Mouse (Mus musculus) frontal cortex, postnatal 36 days (tissue): ENCODE results near the gene Ush2a.

Source experiments
- DNase-seq, 2 experiments: peaks; one replicate each; pipeline ENCODE4 v3.0.0; 2022; ENCODE audit warnings: low spot score in 2 of 2

The Ush2a gene

GRCm38 (mm10) chr1:188261903-188262682 lies at the start of gene Ush2a:
Ush2a (plus strand) TSS chr1:188262023.
- DNase-seq, result no peak

GRCm38 (mm10) chr1:188214885-188215611 lies 46.8 kb upstream of the Ush2a start:
- no peak for DNase-seq

DNA sequence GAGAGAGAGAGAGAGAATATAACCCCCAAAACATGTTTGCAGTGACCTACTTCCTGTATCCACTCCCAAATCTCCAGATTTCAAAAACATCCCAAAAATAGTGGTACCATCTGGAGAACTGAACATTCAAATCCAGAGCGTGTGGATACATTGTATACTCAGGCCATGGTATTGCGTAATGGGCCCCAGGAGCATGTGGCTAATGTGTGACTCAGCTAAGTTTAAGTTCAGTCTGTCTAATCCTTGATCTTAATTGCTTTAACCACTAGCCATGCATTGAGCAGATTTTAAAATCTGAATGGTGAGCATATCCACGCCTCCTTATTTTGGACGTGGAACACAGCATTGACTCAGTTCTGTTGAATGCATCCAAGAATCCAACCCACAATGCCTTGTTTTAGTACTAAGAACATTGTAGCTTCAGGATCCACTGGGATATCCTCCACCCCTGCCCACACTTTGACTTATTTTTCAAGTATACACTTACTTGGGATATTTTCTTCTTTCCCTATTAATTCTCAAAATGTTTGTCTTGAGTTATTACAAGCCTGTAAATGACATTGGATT lies 40.5 kb upstream of the Ush2a start:
- peak; percentile 13 to 37 for DNase-seq

DNA sequence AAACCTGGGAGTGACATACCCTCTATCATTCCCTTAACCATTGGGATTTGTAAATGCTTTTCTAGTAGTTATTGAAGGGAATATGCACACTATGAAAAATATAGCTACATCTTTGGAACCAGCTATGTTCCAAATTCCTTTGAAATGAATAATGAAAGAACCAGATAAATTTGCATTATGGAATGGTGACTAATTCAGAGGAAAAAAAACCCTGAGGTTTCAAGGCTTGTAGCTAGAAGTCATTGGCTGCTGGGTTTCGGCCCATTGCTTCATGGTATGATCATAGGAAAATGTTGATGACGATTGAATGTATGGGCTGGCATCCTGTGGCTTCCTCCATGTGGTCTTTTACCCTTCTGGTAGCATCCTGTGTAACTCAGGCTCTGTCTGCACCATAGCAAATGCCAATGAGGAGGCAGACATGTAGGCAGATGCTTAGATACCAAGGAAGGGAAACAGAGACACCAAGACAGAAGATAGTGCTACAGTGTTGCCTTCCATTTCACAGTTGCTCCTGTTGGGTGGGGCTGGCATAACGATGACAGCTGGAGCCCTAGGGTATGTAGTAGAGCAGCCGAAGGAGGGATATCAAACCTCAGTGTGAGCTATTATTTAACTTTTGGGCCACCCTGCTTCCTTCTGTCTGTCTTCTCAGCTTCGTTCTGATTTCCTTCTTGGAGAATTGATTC lies 28.6 kb upstream of the Ush2a start:
- no peak for DNase-seq

- no peak for DNase-seq
Measured at GRCm38 (mm10) chr1:188238636-188239035, 23.2 kb upstream of the Ush2a start.

- no peak for DNase-seq
Measured at GRCm38 (mm10) chr1:188241766-188242165, 20.1 kb upstream of the Ush2a start.

DNA sequence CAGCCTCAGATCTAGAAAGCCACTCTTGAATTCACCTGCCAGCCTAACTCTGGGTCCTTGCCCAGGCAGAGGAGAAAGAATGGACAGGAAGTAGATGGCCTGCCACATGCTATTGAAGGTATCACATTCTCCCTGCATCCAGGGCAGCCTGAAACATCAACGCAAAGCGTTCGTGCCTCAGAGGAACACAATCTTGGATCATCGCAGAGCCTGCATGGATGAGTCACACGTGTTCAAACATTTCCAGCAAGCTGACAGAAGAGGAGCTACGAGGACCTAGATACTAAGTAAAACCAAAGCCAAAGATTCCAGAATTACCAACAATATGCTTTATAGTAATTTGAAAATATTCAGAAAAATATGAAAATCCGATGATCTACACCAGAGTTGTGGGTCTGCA lies 4.3 kb upstream of the Ush2a start:
- DNase-seq, result peak; percentile 23 to 31

DNA sequence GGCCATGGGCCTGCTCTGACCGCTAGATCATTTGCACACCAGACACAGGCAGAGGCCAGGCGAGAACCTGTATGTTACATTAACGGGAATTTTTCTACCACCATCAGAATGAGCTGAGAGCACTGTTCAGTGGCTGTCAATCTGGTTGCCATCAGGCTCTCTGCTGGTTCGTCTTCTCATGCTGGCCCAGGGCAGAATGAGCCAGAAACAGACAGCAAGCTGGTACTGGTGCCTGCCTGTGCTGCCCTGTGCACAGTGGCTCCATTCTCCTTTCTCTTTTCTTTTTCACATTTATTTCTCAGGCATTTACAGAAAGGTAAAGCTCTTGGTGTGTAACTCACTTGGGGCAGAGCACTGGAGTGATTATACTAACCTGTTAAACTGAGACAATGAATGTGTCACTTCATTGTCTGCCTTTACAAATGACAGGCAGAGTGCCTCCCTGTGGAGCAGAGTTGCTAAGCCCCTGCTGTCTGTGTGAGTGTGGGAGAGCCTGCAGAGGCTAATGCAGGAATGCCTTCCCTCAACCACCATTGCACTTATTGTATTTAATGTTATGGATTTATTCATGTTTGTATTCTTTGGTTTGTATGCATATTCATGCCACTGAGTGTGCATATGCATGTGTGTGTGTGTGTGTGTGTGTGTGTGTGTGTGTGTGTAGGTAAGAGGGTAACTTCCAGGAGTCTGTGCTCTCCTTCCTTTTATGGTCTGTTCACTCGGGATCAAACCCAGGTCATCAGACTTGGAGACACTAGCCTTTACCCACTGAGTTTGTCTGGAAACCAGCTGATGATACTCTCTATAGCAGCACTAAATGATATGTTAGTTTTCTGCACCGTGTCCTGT lies 1.3 kb upstream of the Ush2a start:
- no peak for DNase-seq

DNA sequence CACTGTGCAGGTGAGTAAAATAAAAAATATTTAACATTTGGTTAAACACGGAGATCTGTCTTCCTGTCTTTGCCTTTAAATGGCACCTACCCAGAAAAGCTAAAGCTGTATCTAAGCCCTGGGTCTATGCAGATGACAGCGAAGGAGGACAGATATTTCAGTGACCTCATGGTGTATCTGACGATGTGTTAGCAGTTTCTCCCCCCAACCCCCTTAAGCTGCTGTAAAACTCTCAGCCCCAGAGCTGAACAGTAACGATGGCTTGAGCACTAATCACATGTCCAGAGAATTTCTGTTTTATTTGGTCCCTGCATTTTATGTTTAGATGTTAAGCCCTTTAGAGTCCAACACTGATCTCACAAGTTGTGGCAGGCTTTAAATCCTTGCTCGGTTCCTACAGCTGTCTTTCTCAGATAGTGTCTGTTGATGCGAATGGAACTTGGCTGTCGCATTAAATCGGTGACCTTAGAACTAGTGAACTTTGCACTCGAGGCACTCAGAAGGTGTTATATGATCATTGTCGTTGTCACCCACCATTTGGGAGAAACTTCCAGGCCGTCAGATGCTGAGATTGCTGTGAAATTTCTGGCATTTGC lies 5.4 kb downstream of the Ush2a start:
- no peak for DNase-seq

- DNase-seq, result no peak
Measured at GRCm38 (mm10) chr1:188269071-188269470, 7.2 kb downstream of the Ush2a start.

DNA sequence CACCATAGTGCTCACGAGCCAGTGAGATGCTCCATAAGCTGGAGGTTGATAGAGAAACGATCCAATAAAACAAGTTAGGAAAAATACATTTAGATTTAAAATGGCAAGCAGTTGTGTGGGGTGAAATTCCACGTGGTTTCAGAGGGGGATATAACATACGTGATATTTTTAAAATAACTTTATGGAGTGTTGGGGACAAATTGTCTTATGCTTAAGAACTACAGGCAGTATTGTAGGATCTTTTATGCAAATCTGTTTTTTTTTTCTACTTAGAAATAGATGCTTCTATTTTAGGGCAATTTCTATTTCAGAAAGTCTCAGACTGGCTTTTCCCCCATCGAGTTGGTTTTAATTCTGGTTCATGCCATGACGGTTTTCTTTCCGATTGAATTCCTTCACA lies 51.5 kb downstream of the Ush2a start:
- DNase-seq, result peak in 1 of 2 experiments; percentile 21

- DNase-seq, result no peak
Measured at GRCm38 (mm10) chr1:188316574-188316973, 54.8 kb downstream of the Ush2a start.

- DNase-seq, result no peak
Measured at GRCm38 (mm10) chr1:188320204-188320603, 58.4 kb downstream of the Ush2a start.

DNA sequence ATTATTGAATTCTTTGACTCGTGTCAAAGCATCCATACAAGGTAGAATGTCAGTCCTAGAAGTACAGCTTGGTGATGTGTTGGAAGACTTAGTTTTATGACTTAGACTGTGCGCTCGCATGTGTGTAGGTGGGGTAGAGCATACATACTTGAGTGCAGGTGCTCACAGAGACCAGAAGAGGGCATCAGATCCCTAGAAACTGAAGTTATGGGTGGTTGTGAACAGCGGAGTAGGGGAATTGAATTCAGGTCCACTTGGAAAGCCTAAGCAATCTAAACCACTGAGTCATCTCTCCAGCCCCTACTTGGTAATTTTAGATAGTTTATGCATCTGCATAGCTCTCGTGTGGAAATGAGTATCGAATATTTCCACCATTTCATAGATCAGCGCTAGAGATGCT lies 59.7 kb downstream of the Ush2a start:
- DNase-seq, result no peak

GRCm38 (mm10) chr1:188330406-188330805 lies 68.6 kb downstream of the Ush2a start:
- no peak for DNase-seq

- no peak for DNase-seq
Measured at GRCm38 (mm10) chr1:188333936-188334335, 72.1 kb downstream of the Ush2a start.

DNA sequence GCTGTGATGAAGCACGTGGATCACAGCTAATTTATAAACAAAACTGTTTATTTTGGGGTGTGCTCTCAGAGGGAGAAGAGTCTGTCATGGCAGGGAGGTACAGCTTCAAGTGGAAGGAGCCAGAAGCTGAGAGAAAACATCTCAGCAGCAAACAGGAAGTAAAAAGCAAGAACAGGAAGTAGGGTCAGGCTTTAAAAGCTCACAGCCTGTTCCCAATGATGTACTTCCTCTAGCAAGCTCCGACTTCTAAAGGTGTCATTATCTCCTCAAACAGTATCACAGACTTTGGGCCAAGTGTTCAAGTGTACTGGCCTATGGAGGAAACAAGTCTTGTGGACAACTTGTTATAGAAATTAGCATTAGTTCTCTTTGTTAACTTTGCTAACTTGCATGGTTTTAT lies 85.9 kb downstream of the Ush2a start:
- DNase-seq, result no peak

- DNase-seq, result no peak
Measured at GRCm38 (mm10) chr1:188354726-188355125, 92.9 kb downstream of the Ush2a start.

- DNase-seq, result peak; percentile 11 to 40
Measured at GRCm38 (mm10) chr1:188363548-188363947, 101.7 kb downstream of the Ush2a start.

GRCm38 (mm10) chr1:188385180-188385579 lies 123.4 kb downstream of the Ush2a start:
- no peak for DNase-seq

- no peak for DNase-seq
Measured at GRCm38 (mm10) chr1:188385733-188386261, 124.0 kb downstream of the Ush2a start.
